Mouse (Mus musculus) MEL (cell line): Measurements from ENCODE around the gene Fam166a. TPM values are rescaled to one million over a fixed set of nuclear protein-coding genes. Genes with fewer than 3 reads are reported as not detected.

Experiments used
- DNase-seq: peaks from one replicate; pipeline ENCODE4 v3.0.0; 2011; ENCODE audit warnings: low read depth, low spot score
- H3K27ac ChIP-seq: 2 replicates; pipeline ENCODE4 v1.5.1; 2012; ENCODE audit warnings: low read depth, mild to moderate bottlenecking, control low read depth, low read length, moderate library complexity; ENCODE audit not compliant: control insufficient read depth
- H3K27me3 ChIP-seq, 2 experiments: fragments of 150-350 bp in 1 of 2; sonication (generic) in 1 of 2; 2 replicates each; pipeline ENCODE4 v1.6.1; 2012; ENCODE audit warnings: low read length in 2 of 2, mild to moderate bottlenecking in 2 of 2, improper control_type of control experiment in 1 of 2, moderate library complexity in 1 of 2; ENCODE audit not compliant: insufficient read depth in 2 of 2, control insufficient read depth in 1 of 2
- H3K36me3 ChIP-seq, 2 experiments: 2 replicates each; pipeline ENCODE4 v1.6.1; 2012 to 2014; ENCODE audit warnings: low read length in 2 of 2, improper control_type of control experiment in 1 of 2, inconsistent platforms in 1 of 2, mild to moderate bottlenecking in 1 of 2; ENCODE audit not compliant: insufficient read depth in 2 of 2, control insufficient read depth in 1 of 2
- H3K4me1 ChIP-seq, 2 experiments: fragments of 150-350 bp in 1 of 2; sonication (generic) in 1 of 2; 2 replicates each; pipeline ENCODE4 v1.6.1; 2012; ENCODE audit warnings: low read length in 2 of 2, improper control_type of control experiment in 1 of 2, mild to moderate bottlenecking in 1 of 2; ENCODE audit not compliant: insufficient read depth in 2 of 2, control insufficient read depth in 1 of 2
- H3K4me3 ChIP-seq, 2 experiments: fragments of 150-350 bp in 1 of 2; sonication (generic) in 1 of 2; 2 replicates each; pipeline ENCODE4 v1.5.1; 2012; ENCODE audit warnings: low read depth in 2 of 2, low read length in 2 of 2, mild to moderate bottlenecking in 2 of 2, moderate library complexity in 2 of 2, control low read depth in 1 of 2, improper control_type of control experiment in 1 of 2; ENCODE audit not compliant: control insufficient read depth in 1 of 2, insufficient read depth in 1 of 2
- H3K79me2 ChIP-seq: 2 replicates; pipeline ENCODE4 v1.6.1; 2012; ENCODE audit warnings: mild to moderate bottlenecking, low read length, moderate library complexity; ENCODE audit not compliant: control insufficient read depth, poor library complexity, insufficient read depth
- H3K9ac ChIP-seq: 2 replicates; pipeline ENCODE4 v1.6.1; 2012; ENCODE audit warnings: low read depth, mild to moderate bottlenecking, control low read depth, low read length, moderate library complexity; ENCODE audit not compliant: control insufficient read depth, poor library complexity, severe bottlenecking
- H3K9me3 ChIP-seq: fragments of 150-350 bp; sonication (generic); replicated peaks from 2 replicates; pipeline ENCODE4 v1.6.1; 2012; ENCODE audit warnings: mild to moderate bottlenecking, low read length, improper control_type of control experiment, moderate library complexity; ENCODE audit not compliant: insufficient read depth
- BHLHE40 ChIP-seq: IDR thresholded peaks from 2 replicates; pipeline ENCODE4 v1.6.1; 2012; ENCODE audit warnings: low read depth, mild to moderate bottlenecking, inconsistent platforms, low read length, improper control_type of control experiment, borderline replicate concordance
- CHD1 ChIP-seq: IDR thresholded peaks from 2 replicates; pipeline ENCODE4 v1.6.1; 2012; ENCODE audit warnings: low read depth, mild to moderate bottlenecking, inconsistent platforms, low read length, improper control_type of control experiment
- CHD2 ChIP-seq: IDR thresholded peaks from 2 replicates; pipeline ENCODE4 v1.6.1; 2011; ENCODE audit warnings: low read length, improper control_type of control experiment
- ELF1 ChIP-seq: IDR thresholded peaks from 2 replicates; pipeline ENCODE4 v1.6.1; 2014; ENCODE audit warnings: low read depth, mild to moderate bottlenecking, inconsistent platforms, low read length, improper control_type of control experiment, moderate library complexity
- EP300 ChIP-seq, 2 experiments: IDR thresholded peaks; 2 replicates each; pipeline ENCODE4 v1.6.1; 2011; ENCODE audit warnings: improper control_type of control experiment in 2 of 2, low read length in 2 of 2, low read depth in 1 of 2, mild to moderate bottlenecking in 1 of 2
- HCFC1 ChIP-seq: IDR thresholded peaks from 2 replicates; pipeline ENCODE4 v1.6.1; 2012; ENCODE audit warnings: low read depth, mild to moderate bottlenecking, inconsistent platforms, low read length, improper control_type of control experiment, moderate library complexity
- JUND ChIP-seq: IDR thresholded peaks from 2 replicates; pipeline ENCODE4 v1.6.1; 2011; ENCODE audit warnings: low read depth, mild to moderate bottlenecking, improper control_type of control experiment, low read length
- KAT2A ChIP-seq: conservative IDR thresholded peaks from 2 replicates; pipeline ENCODE4 v1.6.1; 2012; ENCODE audit warnings: low read depth, low read length, improper control_type of control experiment, inconsistent platforms
- MAFK ChIP-seq: IDR thresholded peaks from 2 replicates; pipeline ENCODE4 v1.6.1; 2011; ENCODE audit warnings: low read depth, mild to moderate bottlenecking, low read length, improper control_type of control experiment, borderline replicate concordance
- MAX ChIP-seq: IDR thresholded peaks from 2 replicates; pipeline ENCODE4 v1.6.1; 2011; ENCODE audit warnings: low read length, improper control_type of control experiment
- MAZ ChIP-seq: IDR thresholded peaks from 2 replicates; pipeline ENCODE4 v1.6.1; 2012; ENCODE audit warnings: low read depth, mild to moderate bottlenecking, inconsistent platforms, low read length, improper control_type of control experiment
- MXI1 ChIP-seq: IDR thresholded peaks from 2 replicates; pipeline ENCODE4 v1.6.1; 2011; ENCODE audit warnings: mild to moderate bottlenecking, low read depth, low read length, improper control_type of control experiment
- NELFE ChIP-seq: IDR thresholded peaks from 2 replicates; pipeline ENCODE4 v1.6.1; 2011; ENCODE audit warnings: low read depth, low read length, improper control_type of control experiment
- RCOR1 ChIP-seq: IDR thresholded peaks from 2 replicates; pipeline ENCODE4 v1.6.1; 2012; ENCODE audit warnings: low read depth, mild to moderate bottlenecking, inconsistent platforms, low read length, improper control_type of control experiment
- TAL1 ChIP-seq: IDR thresholded peaks from 2 replicates; pipeline ENCODE4 v1.6.1; 2012; ENCODE audit warnings: mild to moderate bottlenecking, inconsistent platforms, low read length, moderate library complexity, mixed read lengths
- TBP ChIP-seq: IDR thresholded peaks from 2 replicates; pipeline ENCODE4 v1.8.0; 2011; ENCODE audit warnings: low read depth, low read length, improper control_type of control experiment
- TCF12 ChIP-seq: IDR thresholded peaks from 2 replicates; pipeline ENCODE4 v1.6.1; 2014; ENCODE audit warnings: low read depth, mild to moderate bottlenecking, inconsistent platforms, low read length, improper control_type of control experiment, moderate library complexity
- UBTF ChIP-seq: IDR thresholded peaks from 2 replicates; pipeline ENCODE4 v1.6.1; 2012; ENCODE audit warnings: low read depth, mild to moderate bottlenecking, inconsistent platforms, low read length, improper control_type of control experiment, moderate library complexity, borderline replicate concordance; ENCODE audit not compliant: insufficient read depth
- USF2 ChIP-seq, 2 experiments: IDR thresholded peaks; 2 replicates each; pipeline ENCODE4 v1.6.1; 2011 to 2012; ENCODE audit warnings: improper control_type of control experiment in 2 of 2, low read length in 2 of 2, borderline replicate concordance in 1 of 2, inconsistent platforms in 1 of 2, low read depth in 1 of 2, mild to moderate bottlenecking in 1 of 2; ENCODE audit not compliant: insufficient read depth in 1 of 2
- ZC3H11A ChIP-seq: IDR thresholded peaks from 2 replicates; pipeline ENCODE4 v1.6.1; 2012; ENCODE audit warnings: low read depth, mild to moderate bottlenecking, inconsistent platforms, low read length, improper control_type of control experiment
- polyA plus RNA-seq, 2 experiments: library from polyadenylated mRNA; stranded (reverse) in 1 of 2; unstranded in 1 of 2; fragments of >175 nt in 1 of 2; fragments of >200 nt in 1 of 2; gene quantifications; 2 replicates each; pipeline versions ENCODE4 v1.2.1 to v1.2.4; 2012; ENCODE audit warnings: low replicate concordance in 2 of 2, low read depth in 1 of 2; ENCODE audit not compliant: insufficient read length in 2 of 2, insufficient read depth in 1 of 2, missing spikeins in 1 of 2
- total RNA-seq: library from RNA; depleted of rRNA; stranded (reverse); fragments of 300-350 nt; gene quantifications from 2 replicates; pipeline ENCODE4 v1.2.3, GENCODE M21; 2012

Fam166a gene
- total and polyA plus RNA-seq, 3 experiments: 1.1 to 15.6 TPM; not detected in 1

GRCm38 (mm10) chr2:25262291-25262767 is 43.8 kb downstream of the Fam166a start, which contains the start of gene Tprn (continued):
- peak; percentile 88 for TF ChIP-seq CHD2
- peak; percentile 66 for TF ChIP-seq MAX
- TF ChIP-seq EP300 (IDR thresholded peaks at IDR 0.05; ENCODE audit: low read depth in 1 of 2, low read length in 2 of 2): no peak
- TF ChIP-seq TBP: peak; percentile 64; the same call in 1 of the 2 replicates
- TF ChIP-seq KAT2A: peak; percentile 66
- no peak for TF ChIP-seq MAFK
- TF ChIP-seq ELF1: peak; percentile 98
- TF ChIP-seq BHLHE40: no peak
- TF ChIP-seq NELFE: peak; percentile 92
- peak; percentile 86 for TF ChIP-seq HCFC1
- TF ChIP-seq, all 39 proteins: peak for 16

GRCm38 (mm10) chr2:25262795-25263622 is 44.5 kb downstream of the Fam166a start:
- peak overlapping the region; percentile 93 for H3K9ac ChIP-seq
- TF ChIP-seq MXI1 (no peak; the same call in none of the 2 replicates), CHD1 (peak; percentile 49; the same call in 1 of the 2 replicates), RCOR1 (no peak), NELFE (no peak), JUND (no peak), USF2 (IDR thresholded peaks at IDR 0.05; ENCODE audit: borderline replicate concordance in 1 of 2, insufficient read depth in 1 of 2, low read depth in 1 of 2, low read length in 2 of 2) (no peak), ELF1 (no peak), UBTF (peak; percentile 40; the same call in 1 of the 2 replicates), MAZ (0 out of 2 replicates have a peak, but pooled peaks have one; percentile 45), HCFC1 (peak; percentile 42), TAL1 (no peak), TCF12 (peak; percentile 16; the same call in 1 of the 2 replicates), KAT2A (no peak), MAX (0 out of 2 replicates have a peak, but pooled peaks have one; percentile 37), ZC3H11A (no peak)
- TF ChIP-seq, all 39 proteins: peak for 6
- no peaks in the 10 kb centered on the region for H3K27me3 ChIP-seq
- H3K9me3 ChIP-seq: no peaks in the 10 kb centered on the region
- H3K36me3 ChIP-seq: peaks cover 0 to 32% of the 10 kb centered on the region in 2 experiments; a peak in 2 of 4 replicates
- peak; percentile 70 for DNase-seq
- H3K27ac ChIP-seq: peak overlapping the region; percentile 48
- H3K4me3 ChIP-seq: peak overlapping the region; percentile 90 to 95
- H3K79me2 ChIP-seq: peaks cover 55% of the 10 kb centered on the region
- H3K4me1 ChIP-seq: peaks cover 10 to 43% of the 10 kb centered on the region in 2 experiments
